Mouse (Mus musculus) liver, embryonic 14.5 days (tissue): ENCODE measurements around the gene Cmtm8. TPM values are rescaled to one million over a fixed set of nuclear protein-coding genes. Genes with fewer than 3 reads are reported as not detected.

Experiments
- ATAC-seq: fragments of 200-750 bp; cut with Nextera tagmentation; 2 replicates; pipeline ENCODE4 v1.8.0; 2017; ENCODE audit warnings: moderate number of reproducible peaks, mild to moderate bottlenecking, moderate library complexity; ENCODE audit not compliant: insufficient read depth
- DNase-seq, 3 experiments: peaks; one replicate each; pipeline ENCODE4 v3.0.0-alpha.2; 2012 to 2013; ENCODE audit warnings: low read depth in 3 of 3, low spot score in 3 of 3
- H3K27ac ChIP-seq: fragments of 300-500 bp; sonication (generic); 2 replicates; pipeline ENCODE4 v1.5.1; 2014; ENCODE audit warnings: moderate library complexity, mild to moderate bottlenecking, control low read depth, inconsistent platforms
- H3K27me3 ChIP-seq: fragments of 300-500 bp; sonication (generic); 2 replicates; pipeline ENCODE4 v1.6.1; 2014; ENCODE audit warnings: mild to moderate bottlenecking, low read length, moderate library complexity; ENCODE audit not compliant: control insufficient read depth, insufficient read depth
- H3K36me3 ChIP-seq: fragments of 300-500 bp; sonication (generic); replicated peaks from 2 replicates; pipeline ENCODE4 v1.6.1; 2014; ENCODE audit warnings: low read depth; ENCODE audit not compliant: control insufficient read depth, insufficient read depth
- H3K4me1 ChIP-seq, 2 experiments: fragments of 200-500 bp in 1 of 2; fragments of 300-500 bp in 1 of 2; sonication (generic) in 1 of 2; replicated peaks; 2 replicates each; pipeline ENCODE4 v1.6.1; 2012 to 2014; ENCODE audit warnings: antibody characterized with exemption in 1 of 2, inconsistent platforms in 1 of 2, low read length in 1 of 2; ENCODE audit not compliant: control insufficient read depth in 2 of 2, insufficient read depth in 2 of 2
- H3K4me2 ChIP-seq: fragments of 300-500 bp; sonication (generic); 2 replicates; pipeline ENCODE4 v1.6.1; 2014; ENCODE audit warnings: low read depth, mild to moderate bottlenecking, control low read depth, moderate library complexity
- H3K4me3 ChIP-seq, 2 experiments: fragments of 200-500 bp in 1 of 2; fragments of 300-500 bp in 1 of 2; sonication (generic) in 1 of 2; 2 replicates each; pipeline ENCODE4 v1.5.1; 2012 to 2014; ENCODE audit warnings: low read depth in 2 of 2, low read length in 2 of 2, mild to moderate bottlenecking in 2 of 2, control low read depth in 1 of 2, inconsistent platforms in 1 of 2, moderate library complexity in 1 of 2; ENCODE audit not compliant: insufficient read depth in 1 of 2
- H3K9ac ChIP-seq: fragments of 300-500 bp; sonication (generic); replicated peaks from 2 replicates; pipeline ENCODE4 v1.6.1; 2014; ENCODE audit warnings: mild to moderate bottlenecking, control low read depth, moderate library complexity
- H3K9me3 ChIP-seq: fragments of 300-500 bp; sonication (generic); 2 replicates; pipeline ENCODE4 v1.6.1; 2016; ENCODE audit warnings: low read length, mixed read lengths; ENCODE audit not compliant: control insufficient read depth
- CTCF ChIP-seq: IDR thresholded peaks from 2 replicates; pipeline ENCODE4 v1.5.1; 2016; ENCODE audit warnings: antibody characterized with exemption, low read depth, control low read depth
- EP300 ChIP-seq: IDR thresholded peaks from 2 replicates; pipeline ENCODE4 v1.6.1; 2016; ENCODE audit warnings: antibody characterized with exemption, low read depth
- whole genome bisulfite sequencing: fragments of 180-500 bp; shearing (Covaris S2); extraction: QIAGEN DNeasy Blood & Tissue Kit; methylation state at CpG from one replicate; pipeline ENCODE4 v1.1.7; 2014; ENCODE audit not compliant: insufficient replicate concordance; 5-methylcytosine and 5-hydroxymethylcytosine counted together
- polyA plus RNA-seq, 2 experiments: library from polyadenylated mRNA; depleted of rRNA in 1 of 2; stranded (reverse) in 1 of 2; unstranded in 1 of 2; fragments of >200 nt; fragmentation: Nextera tagmentation in 1 of 2; extraction: Ambion mirVana in 1 of 2; gene quantifications; 2 replicates each; pipeline versions ENCODE4 v1.2.1 to v1.2.3; 2012 to 2014

The Cmtm8 gene
- polyA plus RNA-seq, 2 experiments = 16.2 to 24.2 TPM

- H3K4me3 ChIP-seq = no peak overlapping the region
- WGBS = 30% methylated on average over 16 of the region's 16 CpGs
- H3K4me1 ChIP-seq = peaks cover 0 to 17% of the 10 kb centered on the region in 2 experiments; a peak in 2 of 4 replicates
- DNase-seq (no peak), ATAC-seq (no peak)
- H3K27me3 ChIP-seq = no peaks in the 10 kb centered on the region; the same call in 1 of the 2 replicates
- H3K9ac ChIP-seq = no peak overlapping the region
- H3K4me2 ChIP-seq = no peak overlapping the region
- no peaks in the 10 kb centered on the region for H3K36me3 ChIP-seq
- TF ChIP-seq CTCF = no peak
- no peak for TF ChIP-seq EP300
- H3K9me3 ChIP-seq = no peaks in the 10 kb centered on the region
- no peak overlapping the region for H3K27ac ChIP-seq
Measured at GRCm38 (mm10) chr9:114785432-114786125, 58.4 kb downstream of the Cmtm8 start.

- Histone ChIP-seq H3K27me3 (no peaks in the 10 kb centered on the region; the same call in 1 of the 2 replicates), H3K9me3 (no peaks in the 10 kb centered on the region), H3K4me1 (peaks cover 0 to 16% of the 10 kb centered on the region in 2 experiments; a peak in 3 of 4 replicates), H3K4me3 (peak within 1 kb of the TSS; percentile 56 to 59), H3K9ac (peak within 1 kb of the TSS; percentile 15), H3K27ac (no peak within 1 kb of the TSS; the same call in 1 of the 2 replicates), H3K4me2 (peak within 1 kb of the TSS; percentile 73), H3K36me3 (no peaks in the 10 kb centered on the region)
- peak; percentile 74 for ATAC-seq
- TF ChIP-seq EP300 = no peak
- TF ChIP-seq CTCF = no peak
- under 1% methylated on average over 50 of the region's 54 CpGs for WGBS
- DNase-seq = no peak
Measured at GRCm38 (mm10) chr9:114781526-114782212, 62.3 kb downstream of the Cmtm8 start, which contains the start of gene Cmtm7. Gene Cmtm7, minus strand, starts transcription at chr9:114781856.

GRCm38 (mm10) chr9:114780746-114781525, 63.0 kb downstream of the Cmtm8 start:
- peaks cover 0 to 19% of the 10 kb centered on the region in 2 experiments; a peak in 3 of 4 replicates for H3K4me1 ChIP-seq
- DNase-seq (no peak), ATAC-seq (peak; percentile 54)
- H3K27ac ChIP-seq = no peak overlapping the region; the same call in 1 of the 2 replicates
- H3K27me3 ChIP-seq = no peaks in the 10 kb centered on the region; the same call in 1 of the 2 replicates
- peak overlapping the region; percentile 73 for H3K4me2 ChIP-seq
- H3K9me3 ChIP-seq = no peaks in the 10 kb centered on the region
- no peak for TF ChIP-seq CTCF
- no peak for TF ChIP-seq EP300
- H3K9ac ChIP-seq = peak overlapping the region; percentile 15
- H3K36me3 ChIP-seq = no peaks in the 10 kb centered on the region
- H3K4me3 ChIP-seq = peak overlapping the region; percentile 56 to 59
- WGBS = under 1% methylated on average over 37 of the region's 38 CpGs

GRCm38 (mm10) chr9:114779984-114780745, 63.8 kb downstream of the Cmtm8 start:
- TF ChIP-seq CTCF (no peak), EP300 (no peak)
- peaks cover 0 to 18% of the 10 kb centered on the region in 2 experiments; a peak in 3 of 4 replicates for H3K4me1 ChIP-seq
- no peaks in the 10 kb centered on the region for H3K9me3 ChIP-seq
- H3K27ac ChIP-seq = no peak overlapping the region
- H3K4me3 ChIP-seq = peak overlapping the region; percentile 56 to 59
- peak overlapping the region; percentile 15; the same call in 1 of the 2 replicates for H3K9ac ChIP-seq
- ATAC-seq (no peak), DNase-seq (no peak)
- 6% methylated on average over 23 of the region's 23 CpGs for WGBS
- H3K36me3 ChIP-seq = no peaks in the 10 kb centered on the region
- H3K27me3 ChIP-seq = no peaks in the 10 kb centered on the region; the same call in 1 of the 2 replicates
- peak overlapping the region; percentile 73 for H3K4me2 ChIP-seq
